Mouse (Mus musculus) midbrain, embryonic 12.5 days (tissue): Measurements from ENCODE around the gene Vmn1r51. TPM values are rescaled to one million over a fixed set of nuclear protein-coding genes. Genes with fewer than 3 reads are reported as not detected.
"Not testable (repeated sequence)": the region's sequence is repeated elsewhere in the genome, so short reads cannot be mapped to it uniquely, and the experiment has no call there.

Experiments
- ATAC-seq: fragments of 200-750 bp; cut with Nextera tagmentation; 2 replicates; pipeline ENCODE4 v1.8.0; 2017; ENCODE audit warnings: low read depth, moderate TSS enrichment, moderate library complexity; ENCODE audit not compliant: low FRiP score
- H3K27ac ChIP-seq: fragments of 300-500 bp; sonication (generic); replicated peaks from 2 replicates; pipeline ENCODE4 v1.5.1; 2016; ENCODE audit warnings: mild to moderate bottlenecking
- H3K27me3 ChIP-seq: fragments of 300-500 bp; sonication (generic); 2 replicates; pipeline ENCODE4 v1.6.1; 2016; ENCODE audit warnings: mild to moderate bottlenecking
- H3K36me3 ChIP-seq: fragments of 300-500 bp; sonication (generic); 2 replicates; pipeline ENCODE4 v1.6.1; 2016
- H3K4me1 ChIP-seq: fragments of 300-500 bp; sonication (generic); 2 replicates; pipeline ENCODE4 v1.6.1; 2016
- H3K4me2 ChIP-seq: fragments of 300-500 bp; sonication (generic); replicated peaks from 2 replicates; pipeline ENCODE4 v1.6.1; 2016; ENCODE audit warnings: mild to moderate bottlenecking, moderate library complexity
- H3K4me3 ChIP-seq: fragments of 300-500 bp; sonication (generic); 2 replicates; pipeline ENCODE4 v1.5.1; 2016; ENCODE audit warnings: mild to moderate bottlenecking
- H3K9ac ChIP-seq: fragments of 300-500 bp; sonication (generic); replicated peaks from 2 replicates; pipeline ENCODE4 v1.6.1; 2016; ENCODE audit warnings: mild to moderate bottlenecking, moderate library complexity
- H3K9me3 ChIP-seq: fragments of 300-500 bp; sonication (generic); 2 replicates; pipeline ENCODE4 v1.6.1; 2016; ENCODE audit warnings: mild to moderate bottlenecking
- WGBS: fragments of 180-500 bp; shearing (Covaris S2); methylation state at CpG from one replicate; pipeline ENCODE4 v1.1.7; 2016; 5-methylcytosine and 5-hydroxymethylcytosine counted together
- polyA plus RNA-seq: library from polyadenylated mRNA; unstranded; fragments of >200 nt; fragmentation: Nextera tagmentation; extraction: Ambion mirVana; gene quantifications from 2 replicates; pipeline ENCODE4 v1.2.1, GENCODE M21; 2016

Vmn1r51 gene
- not detected in 2 replicates for polyA plus RNA-seq

DNA sequence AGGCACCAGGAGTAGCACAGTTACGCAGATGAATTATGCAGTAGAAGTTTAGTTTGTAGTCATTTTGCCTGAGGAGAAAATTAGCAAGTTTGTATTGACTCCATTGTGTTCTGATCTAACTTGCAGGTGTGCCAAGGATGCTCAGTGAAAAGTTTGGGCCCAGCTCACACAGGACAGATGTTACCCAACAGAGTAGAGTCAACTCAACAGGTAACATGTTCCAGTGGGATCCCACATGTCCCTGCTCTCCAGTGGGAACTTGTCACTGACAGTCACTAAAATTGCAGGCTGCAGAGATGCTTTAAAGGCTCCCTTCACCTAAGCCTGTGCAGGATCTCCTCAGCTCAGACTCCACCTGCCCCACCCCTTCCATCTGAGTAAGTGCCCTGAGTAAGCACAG lies at the start of gene Vmn1r51:
TSS of gene Vmn1r51 (plus strand) at position 301 of the 400 bp plus-strand sequence.
- H3K9ac ChIP-seq, ATAC-seq, H3K36me3 ChIP-seq, H3K27ac ChIP-seq, H3K9me3 ChIP-seq, H3K4me3 ChIP-seq, H3K4me1 ChIP-seq, H3K4me2 ChIP-seq, H3K27me3 ChIP-seq: not testable (repeated sequence)
- WGBS = 88% methylated on average over 1 of the region's 1 CpGs

DNA sequence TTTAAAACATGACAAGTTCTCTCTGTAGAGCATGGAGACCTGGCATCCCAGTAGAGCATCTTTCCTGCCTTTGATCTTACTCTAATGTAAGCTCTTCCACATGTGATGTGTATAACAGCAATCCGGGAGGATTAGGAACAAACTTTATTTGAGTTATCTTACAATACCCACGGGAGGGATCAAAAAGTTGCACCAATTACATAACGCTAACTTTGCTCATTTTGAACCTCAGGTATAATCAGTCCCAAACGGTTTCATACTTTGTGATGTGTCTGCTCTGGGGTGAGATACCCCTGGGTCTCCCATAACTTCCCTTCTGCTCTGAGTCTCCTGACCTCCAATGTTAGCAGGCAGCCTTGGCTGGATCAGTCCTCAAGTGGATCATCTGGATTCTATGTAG lies 44.0 kb upstream of the Vmn1r51 start, which contains the start of gene Vmn1r49:
TSS of gene Vmn1r49 (minus strand) at position 101 of the 400 bp plus-strand sequence.
- H3K4me2 ChIP-seq = no peak within 1 kb of the TSS
- no peak within 1 kb of the TSS for H3K4me3 ChIP-seq
- 85% methylated on average over 4 of the region's 4 CpGs for WGBS
- H3K4me1 ChIP-seq = no peaks in the 10 kb centered on the region
- 0 out of 2 replicates have a peak, but pooled peaks cover 18% of the 10 kb centered on the region for H3K9me3 ChIP-seq
- H3K27ac ChIP-seq = no peak within 1 kb of the TSS
- H3K36me3 ChIP-seq = no peaks in the 10 kb centered on the region
- no peak for ATAC-seq
- H3K9ac ChIP-seq = no peak within 1 kb of the TSS
- no peaks in the 10 kb centered on the region for H3K27me3 ChIP-seq

DNA sequence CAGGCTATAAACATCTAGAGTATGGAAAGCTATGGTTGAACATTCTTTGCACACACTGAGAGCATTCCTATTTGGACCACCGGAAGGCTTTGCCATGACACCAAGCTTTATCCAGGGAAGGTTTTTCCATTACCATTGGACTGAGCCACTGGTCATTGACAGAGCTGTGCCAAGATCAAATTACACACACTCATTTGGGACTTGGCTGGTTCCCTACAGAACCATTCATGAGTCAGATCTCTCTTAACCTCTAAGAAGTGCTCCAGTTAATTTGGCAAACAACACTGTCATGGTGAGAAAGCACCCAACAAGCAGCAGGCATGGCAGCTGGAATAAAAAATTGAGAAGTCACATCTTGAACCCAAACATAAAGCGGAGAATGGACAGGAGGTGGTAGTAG lies 21.8 kb upstream of the Vmn1r51 start:
- no peak for ATAC-seq
- no peak overlapping the region for H3K9ac ChIP-seq
- H3K4me1 ChIP-seq = no peaks in the 10 kb centered on the region
- H3K27me3 ChIP-seq = no peaks in the 10 kb centered on the region
- H3K4me3 ChIP-seq = no peak overlapping the region
- H3K36me3 ChIP-seq = no peaks in the 10 kb centered on the region
- H3K27ac ChIP-seq = no peak overlapping the region
- no peak overlapping the region for H3K4me2 ChIP-seq
- WGBS = 86% methylated on average over 2 of the region's 2 CpGs
- peaks cover 11% of the 10 kb centered on the region for H3K9me3 ChIP-seq

DNA sequence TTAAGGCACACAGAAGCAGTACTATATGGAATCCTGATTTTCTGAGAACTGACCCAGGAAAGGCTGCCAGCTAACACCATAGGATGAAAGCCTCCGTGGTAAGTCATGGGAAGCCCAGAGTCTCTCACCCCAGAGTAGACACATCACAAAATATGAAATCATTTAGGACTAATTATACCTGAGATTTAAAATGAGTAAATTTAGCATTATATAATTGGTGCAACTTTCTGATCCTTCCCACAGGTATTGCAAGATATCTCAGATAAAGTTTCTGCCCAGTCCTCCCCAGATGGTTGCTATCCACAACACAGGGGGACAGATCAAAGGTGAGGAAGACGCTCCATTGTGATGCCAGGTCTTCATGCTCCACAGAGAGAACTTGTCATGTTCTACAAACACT lies 21.3 kb upstream of the Vmn1r51 start, which contains the start of gene Vmn1r50:
TSS of gene Vmn1r50 (plus strand) at position 301 of the 400 bp plus-strand sequence.
- no peak within 1 kb of the TSS for H3K27ac ChIP-seq
- no peak for ATAC-seq
- peaks cover 7% of the 10 kb centered on the region for H3K9me3 ChIP-seq
- H3K27me3 ChIP-seq = no peaks in the 10 kb centered on the region
- WGBS = 66% methylated on average over 2 of the region's 2 CpGs
- no peak within 1 kb of the TSS for H3K4me2 ChIP-seq
- H3K4me3 ChIP-seq = no peak within 1 kb of the TSS
- no peaks in the 10 kb centered on the region for H3K36me3 ChIP-seq
- no peaks in the 10 kb centered on the region for H3K4me1 ChIP-seq
- H3K9ac ChIP-seq = no peak within 1 kb of the TSS

DNA sequence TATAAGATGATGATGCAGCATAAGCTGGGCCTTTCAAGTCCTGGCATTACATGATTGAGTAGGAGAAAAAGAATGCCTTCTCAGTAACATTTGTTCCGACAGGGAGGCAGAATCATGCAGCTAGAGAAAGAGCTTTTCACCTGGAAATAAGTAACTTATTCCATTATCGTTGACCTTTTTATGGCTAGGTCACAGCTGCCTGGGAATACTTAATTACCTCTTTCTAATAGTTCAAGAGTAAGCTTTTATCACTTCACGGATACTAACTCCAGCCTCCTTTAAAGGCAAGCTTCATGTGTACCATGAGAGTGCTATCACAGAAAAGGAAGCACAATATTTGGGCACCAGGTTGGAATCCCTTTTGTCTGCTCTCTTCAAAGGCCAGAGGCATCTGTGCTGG lies 37.7 kb downstream of the Vmn1r51 start:
- Histone ChIP-seq H3K4me1 (no peaks in the 10 kb centered on the region), H3K27me3 (no peaks in the 10 kb centered on the region), H3K9me3 (no peaks in the 10 kb centered on the region), H3K27ac (no peak overlapping the region), H3K4me3 (no peak overlapping the region), H3K4me2 (no peak overlapping the region), H3K9ac (no peak overlapping the region), H3K36me3 (no peaks in the 10 kb centered on the region)
- no peak for ATAC-seq
- 95% methylated on average over 3 of the region's 3 CpGs for WGBS

DNA sequence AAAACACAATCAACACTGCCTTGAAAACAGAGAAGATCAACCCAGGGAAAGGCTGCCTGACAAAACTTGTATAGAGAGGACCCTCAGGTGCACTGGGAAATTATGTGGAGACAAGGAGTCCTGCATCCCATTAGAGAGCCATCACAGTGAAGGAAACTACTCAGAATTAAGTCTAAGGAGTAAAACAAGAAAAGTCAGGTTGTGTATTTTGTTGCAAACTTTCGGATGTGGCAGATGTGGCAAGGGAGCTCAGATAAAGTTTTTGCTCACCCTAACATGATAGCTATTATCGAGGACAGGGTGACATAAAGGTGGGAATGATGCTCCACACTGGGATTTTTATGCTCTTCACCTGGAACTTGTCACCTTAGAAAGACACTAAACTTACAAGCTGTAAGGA lies 52.1 kb downstream of the Vmn1r51 start, which contains the start of gene Vmn1r52:
TSS of gene Vmn1r52 (plus strand) at position 301 of the 400 bp plus-strand sequence.
- Histone ChIP-seq H3K27ac (no peak within 1 kb of the TSS), H3K9ac (no peak within 1 kb of the TSS), H3K4me2 (no peak within 1 kb of the TSS), H3K27me3 (no peaks in the 10 kb centered on the region), H3K4me3 (no peak within 1 kb of the TSS), H3K4me1 (no peaks in the 10 kb centered on the region), H3K9me3 (0 out of 2 replicates have a peak, but pooled peaks cover 2% of the 10 kb centered on the region), H3K36me3 (no peaks in the 10 kb centered on the region)
- 70% methylated on average over 2 of the region's 2 CpGs for WGBS
- ATAC-seq = no peak

Other genes with a start within 250 kb of the Vmn1r51 start
- not detected in 2 replicates for gene Vmn1r42, start 246.2 kb upstream of the Vmn1r51 start, polyA plus RNA-seq
- gene Vmn1r43, start 246.2 kb upstream of the Vmn1r51 start, polyA plus RNA-seq = not detected in 2 replicates
- not detected in 2 replicates for gene Vmn1r44, start 238.9 kb upstream of the Vmn1r51 start, polyA plus RNA-seq
- not detected in 2 replicates for gene Vmn1r45, start 182.0 kb upstream of the Vmn1r51 start, polyA plus RNA-seq
- gene Vmn1r46, start 153.3 kb upstream of the Vmn1r51 start, polyA plus RNA-seq = not detected in 2 replicates
- gene Vmn1r47, start 106.4 kb upstream of the Vmn1r51 start, polyA plus RNA-seq = not detected in 2 replicates
- not detected in 2 replicates for gene Vmn1r48, start 85.8 kb upstream of the Vmn1r51 start, polyA plus RNA-seq
- not detected in 2 replicates for gene Vmn1r49, start 44.1 kb upstream of the Vmn1r51 start, polyA plus RNA-seq
- not detected in 2 replicates for gene Vmn1r50, start 21.2 kb upstream of the Vmn1r51 start, polyA plus RNA-seq
- not detected in 2 replicates for gene Vmn1r52, start 52.2 kb downstream of the Vmn1r51 start, polyA plus RNA-seq
- not detected in 2 replicates for gene V1ra8, start 80.2 kb downstream of the Vmn1r51 start, polyA plus RNA-seq
- not detected in 2 replicates for gene Vmn1r53, start 101.8 kb downstream of the Vmn1r51 start, polyA plus RNA-seq
- not detected in 2 replicates for gene Vmn1r54, start 123.7 kb downstream of the Vmn1r51 start, polyA plus RNA-seq
- not detected in 2 replicates for gene BC048671, start 178.6 kb downstream of the Vmn1r51 start, polyA plus RNA-seq
- gene Chst13, start 202.6 kb downstream of the Vmn1r51 start, polyA plus RNA-seq = not detected in 2 replicates
- gene Uroc1, start 210.7 kb downstream of the Vmn1r51 start, polyA plus RNA-seq = not detected in 2 replicates
- gene Zxdc, start 246.9 kb downstream of the Vmn1r51 start, polyA plus RNA-seq = 14.1 and 16.2 TPM in 2 replicates